Mouse (Mus musculus) forebrain, embryonic 14.5 days (tissue): ENCODE measurements at regions not wholly inside any gene's neighbourhood (a gene's known extent, or its start where the extent isn't known, plus 50 kb on each side); places are given as distances from the start of the nearest gene placed in this dataset.
A peak's percentile ranks its signal among the peaks of the same experiment; 100 is the strongest.

Experiments
- ATAC-seq: fragments of 200-750 bp; cut with Nextera tagmentation; 2 replicates; pipeline ENCODE4 v1.8.0; 2017; ENCODE audit warnings: mild to moderate bottlenecking, moderate library complexity
- DNase-seq: peaks from one replicate; pipeline ENCODE4 v3.0.0-alpha.2; 2015; ENCODE audit warnings: low spot score
- H3K27ac ChIP-seq: fragments of 300-500 bp; sonication (generic); 2 replicates; pipeline ENCODE4 v1.5.1; 2014; ENCODE audit warnings: low read depth, mild to moderate bottlenecking, control low read depth, low read length, moderate library complexity
- H3K27me3 ChIP-seq: fragments of 300-500 bp; sonication (generic); replicated peaks from 2 replicates; pipeline ENCODE4 v1.6.1; 2014; ENCODE audit warnings: low read length, control low read depth, mixed read lengths; ENCODE audit not compliant: control insufficient read depth, insufficient read depth
- H3K36me3 ChIP-seq: fragments of 300-500 bp; sonication (generic); 2 replicates; pipeline ENCODE4 v1.6.1; 2014; ENCODE audit warnings: low read length, control low read depth; ENCODE audit not compliant: control insufficient read depth, insufficient read depth
- H3K4me1 ChIP-seq: fragments of 300-500 bp; sonication (generic); 2 replicates; pipeline ENCODE4 v1.6.1; 2014; ENCODE audit warnings: antibody characterized with exemption, low read length, control low read depth; ENCODE audit not compliant: control insufficient read depth, insufficient read depth
- H3K4me2 ChIP-seq: fragments of 300-500 bp; sonication (generic); 2 replicates; pipeline ENCODE4 v1.6.1; 2014; ENCODE audit warnings: mild to moderate bottlenecking, control low read depth, low read length
- H3K4me3 ChIP-seq: fragments of 300-500 bp; sonication (generic); 2 replicates; pipeline ENCODE4 v1.5.1; 2014; ENCODE audit warnings: low read depth, low read length, control low read depth
- H3K9ac ChIP-seq: fragments of 300-500 bp; sonication (generic); 2 replicates; pipeline ENCODE4 v1.6.1; 2014; ENCODE audit warnings: mild to moderate bottlenecking, low read length, control low read depth, moderate library complexity
- H3K9me3 ChIP-seq: fragments of 300-500 bp; sonication (generic); replicated peaks from 2 replicates; pipeline ENCODE4 v1.6.1; 2016; ENCODE audit warnings: low read length, control low read depth, mixed read lengths; ENCODE audit not compliant: control insufficient read depth
- WGBS: fragments of 180-500 bp; shearing (Covaris S2); extraction: QIAGEN DNeasy Blood & Tissue Kit; methylation state at CpG from one replicate; pipeline ENCODE4 v1.1.7; 2014; 5-methylcytosine and 5-hydroxymethylcytosine counted together

DNA sequence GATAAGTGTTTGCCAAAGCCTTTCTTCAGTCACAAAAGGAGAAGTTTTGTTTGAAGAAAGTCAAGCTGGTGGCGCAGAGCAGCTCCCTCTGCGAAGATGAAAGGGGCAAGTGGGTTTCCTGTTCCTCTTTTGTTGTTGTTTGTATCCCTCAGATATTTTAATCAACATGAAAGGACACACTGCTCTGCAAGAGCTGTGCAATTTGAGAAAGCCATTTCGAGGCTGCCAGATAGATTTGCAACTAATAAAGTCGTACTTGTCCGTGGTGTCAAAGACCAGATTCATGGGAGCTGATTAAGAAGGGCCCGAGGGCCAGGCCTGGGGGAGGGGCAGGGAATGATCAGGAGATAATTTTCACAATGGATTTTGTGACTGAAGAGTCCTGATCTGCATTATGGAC is 177.7 kb downstream of the Pros1 start:
- H3K4me2 ChIP-seq, result no peak overlapping the region
- no peaks in the 10 kb centered on the region for H3K9me3 ChIP-seq
- 2% methylated on average over 6 of the region's 6 CpGs for WGBS
- peak; percentile 41 for DNase-seq
- no peaks in the 10 kb centered on the region for H3K27me3 ChIP-seq
- H3K36me3 ChIP-seq, result no peaks in the 10 kb centered on the region
- H3K9ac ChIP-seq, result no peak overlapping the region
- H3K4me3 ChIP-seq, result no peak overlapping the region
- peak; percentile 16; the same call in 1 of the 2 replicates for ATAC-seq
- H3K4me1 ChIP-seq, result peaks cover 16% of the 10 kb centered on the region
- H3K27ac ChIP-seq, result no peak overlapping the region; the same call in 1 of the 2 replicates

DNA sequence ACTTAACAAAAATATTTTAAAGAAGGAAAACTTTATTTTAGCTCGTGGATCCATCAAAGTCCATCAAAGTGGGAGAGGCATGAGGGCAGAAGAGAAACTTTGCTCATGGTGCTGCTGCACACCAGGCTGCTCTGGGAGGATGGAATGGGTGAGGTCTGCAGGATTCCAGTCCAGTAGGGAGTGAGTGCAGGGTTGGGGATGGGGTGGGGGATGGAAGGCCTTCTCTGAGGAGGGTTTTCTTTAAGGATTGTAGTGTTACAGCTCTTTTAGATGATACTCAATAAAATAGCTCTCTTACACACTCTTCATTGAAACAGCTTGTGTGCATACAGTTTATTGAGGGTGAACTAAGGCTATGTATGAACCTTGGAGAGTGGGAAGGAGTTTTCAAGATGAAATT is 195.0 kb downstream of the Pros1 start:
- ATAC-seq (no peak), DNase-seq (no peak)
- H3K9me3 ChIP-seq, result no peaks in the 10 kb centered on the region
- no peak overlapping the region for H3K9ac ChIP-seq
- no peak overlapping the region for H3K4me2 ChIP-seq
- H3K4me1 ChIP-seq, result no peaks in the 10 kb centered on the region
- no peaks in the 10 kb centered on the region for H3K36me3 ChIP-seq
- 69% methylated on average over 1 of the region's 1 CpGs for WGBS
- H3K27ac ChIP-seq, result no peak overlapping the region
- no peaks in the 10 kb centered on the region for H3K27me3 ChIP-seq
- no peak overlapping the region for H3K4me3 ChIP-seq

DNA sequence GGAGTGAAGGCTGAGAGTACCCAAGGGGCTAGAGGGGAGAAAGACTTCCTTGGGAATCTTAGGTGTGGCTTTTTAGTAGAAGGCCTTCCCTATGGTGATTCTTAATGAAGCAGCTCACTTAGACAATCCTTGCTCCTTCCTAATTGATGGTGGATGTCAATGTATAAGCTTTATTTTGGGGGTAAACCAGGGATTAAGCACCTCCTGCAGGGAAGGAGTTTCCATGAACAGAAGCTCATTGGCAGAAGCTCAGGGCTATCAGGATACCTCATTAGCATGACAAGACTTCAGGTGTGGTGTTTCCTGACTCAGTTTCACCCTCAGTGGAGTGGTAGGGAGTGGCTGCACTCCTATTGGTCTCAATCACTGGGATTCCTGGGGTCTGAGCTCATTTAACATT is 208.8 kb downstream of the Pros1 start:
- Histone ChIP-seq H3K4me1 (no peaks in the 10 kb centered on the region), H3K36me3 (no peaks in the 10 kb centered on the region), H3K9me3 (no peaks in the 10 kb centered on the region), H3K27me3 (no peaks in the 10 kb centered on the region), H3K4me2 (no peak overlapping the region), H3K9ac (no peak overlapping the region), H3K27ac (no peak overlapping the region), H3K4me3 (no peak overlapping the region)
- DNase-seq (no peak), ATAC-seq (no peak)

DNA sequence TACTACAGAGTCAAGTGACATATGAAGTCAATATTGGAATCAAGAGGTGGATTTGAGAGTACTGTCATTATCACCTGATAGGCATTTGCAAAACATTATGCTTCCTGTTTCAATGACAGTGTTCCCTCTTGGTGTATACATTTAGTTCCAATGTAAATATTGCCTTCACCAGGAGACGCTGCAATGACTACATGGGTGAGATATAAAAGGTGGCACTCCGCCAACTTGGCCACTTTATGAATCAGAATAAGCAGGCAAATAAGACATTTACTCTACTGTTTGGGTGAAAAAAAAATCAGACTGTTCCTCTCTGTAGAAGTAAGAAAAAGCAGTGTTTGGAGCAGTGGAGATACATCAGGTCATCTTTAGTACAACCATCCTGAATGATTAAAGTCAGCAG is 215.9 kb downstream of the Pros1 start:
- ATAC-seq (no peak), DNase-seq (no peak)
- Histone ChIP-seq H3K27me3 (no peaks in the 10 kb centered on the region), H3K4me1 (no peaks in the 10 kb centered on the region), H3K9me3 (no peaks in the 10 kb centered on the region), H3K27ac (no peak overlapping the region), H3K9ac (no peak overlapping the region), H3K4me3 (no peak overlapping the region), H3K4me2 (no peak overlapping the region), H3K36me3 (no peaks in the 10 kb centered on the region)
- 87% methylated on average over 2 of the region's 2 CpGs for WGBS

DNA sequence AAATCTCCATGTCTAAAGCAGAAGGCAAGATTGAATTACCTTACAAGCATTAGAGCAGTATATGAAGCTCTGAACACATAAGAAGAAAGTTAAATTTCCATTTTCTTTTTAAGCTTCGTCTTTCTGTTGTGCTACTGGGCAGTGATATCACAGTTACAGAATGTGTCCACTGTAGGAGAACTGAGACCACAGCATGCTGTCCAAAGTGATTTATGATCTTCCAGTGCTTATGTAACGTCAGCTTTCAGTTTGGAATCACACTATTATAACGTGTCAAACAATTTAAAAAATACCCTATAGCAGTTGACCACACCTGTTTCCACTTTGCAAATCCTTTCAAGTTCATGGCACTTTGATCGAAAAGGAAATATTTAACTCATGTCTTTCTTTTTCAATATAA is 221.7 kb downstream of the Pros1 start:
- no peak for ATAC-seq
- H3K27me3 ChIP-seq, result no peaks in the 10 kb centered on the region
- no peak overlapping the region for H3K4me2 ChIP-seq
- no peaks in the 10 kb centered on the region for H3K36me3 ChIP-seq
- DNase-seq, result no peak
- no peaks in the 10 kb centered on the region for H3K9me3 ChIP-seq
- 84% methylated on average over 4 of the region's 4 CpGs for WGBS
- no peaks in the 10 kb centered on the region for H3K4me1 ChIP-seq
- H3K27ac ChIP-seq, result no peak overlapping the region
- no peak overlapping the region for H3K9ac ChIP-seq
- H3K4me3 ChIP-seq, result no peak overlapping the region

DNA sequence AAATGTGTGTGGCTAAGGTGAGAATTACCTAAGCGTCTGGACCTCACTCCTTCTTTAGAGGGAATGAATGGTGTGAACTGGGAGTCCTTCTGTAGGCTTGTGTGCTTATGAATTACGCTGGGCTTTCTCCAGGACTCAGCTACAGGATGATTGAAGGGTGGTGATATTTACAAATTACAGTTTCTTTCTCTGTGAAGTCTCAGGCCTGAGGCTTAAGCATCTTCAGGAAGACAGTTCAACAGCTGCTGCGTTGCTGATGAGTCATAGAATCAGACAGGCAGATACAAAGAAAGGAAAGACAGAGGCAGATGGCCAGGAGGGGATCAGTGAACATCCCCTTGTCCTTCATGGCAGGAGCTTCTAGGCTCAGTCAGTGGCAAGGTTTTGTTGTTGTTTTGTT is 227.3 kb downstream of the Pros1 start:
- ATAC-seq (peak; percentile 77), DNase-seq (peak; percentile 69)
- Histone ChIP-seq H3K27ac (0 out of 2 replicates have a peak overlapping the region, but pooled peaks have one; percentile 21), H3K4me2 (no peak overlapping the region), H3K36me3 (no peaks in the 10 kb centered on the region), H3K4me1 (no peaks in the 10 kb centered on the region; the same call in 1 of the 2 replicates), H3K4me3 (no peak overlapping the region), H3K27me3 (no peaks in the 10 kb centered on the region), H3K9me3 (no peaks in the 10 kb centered on the region), H3K9ac (no peak overlapping the region)
- 50% methylated on average over 3 of the region's 3 CpGs for WGBS

DNA sequence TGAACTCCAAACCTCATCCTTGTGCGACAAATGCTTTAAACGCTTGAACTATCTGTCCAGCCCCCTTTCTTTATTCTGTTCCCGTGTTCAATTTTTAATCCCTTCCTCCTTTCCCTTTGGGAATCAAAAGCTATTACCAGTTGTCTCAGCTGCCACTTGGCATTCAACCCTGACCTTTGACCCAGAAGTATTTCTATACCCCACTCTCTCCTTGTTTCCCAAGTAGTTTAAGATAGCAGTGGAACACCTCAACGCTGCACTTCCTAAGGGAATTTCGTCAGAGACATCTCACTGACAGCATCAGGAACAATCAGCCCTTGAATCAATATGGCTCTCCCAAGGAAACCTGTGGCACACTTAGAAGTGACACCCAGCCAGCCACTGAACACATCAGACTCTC is 229.1 kb downstream of the Pros1 start:
- WGBS, result 39% methylated on average over 5 of the region's 5 CpGs
- H3K9me3 ChIP-seq, result no peaks in the 10 kb centered on the region
- no peaks in the 10 kb centered on the region; the same call in 1 of the 2 replicates for H3K4me1 ChIP-seq
- no peaks in the 10 kb centered on the region for H3K36me3 ChIP-seq
- DNase-seq (no peak), ATAC-seq (no peak)
- no peak overlapping the region for H3K27ac ChIP-seq
- H3K27me3 ChIP-seq, result no peaks in the 10 kb centered on the region
- no peak overlapping the region for H3K9ac ChIP-seq
- H3K4me2 ChIP-seq, result no peak overlapping the region
- H3K4me3 ChIP-seq, result no peak overlapping the region

DNA sequence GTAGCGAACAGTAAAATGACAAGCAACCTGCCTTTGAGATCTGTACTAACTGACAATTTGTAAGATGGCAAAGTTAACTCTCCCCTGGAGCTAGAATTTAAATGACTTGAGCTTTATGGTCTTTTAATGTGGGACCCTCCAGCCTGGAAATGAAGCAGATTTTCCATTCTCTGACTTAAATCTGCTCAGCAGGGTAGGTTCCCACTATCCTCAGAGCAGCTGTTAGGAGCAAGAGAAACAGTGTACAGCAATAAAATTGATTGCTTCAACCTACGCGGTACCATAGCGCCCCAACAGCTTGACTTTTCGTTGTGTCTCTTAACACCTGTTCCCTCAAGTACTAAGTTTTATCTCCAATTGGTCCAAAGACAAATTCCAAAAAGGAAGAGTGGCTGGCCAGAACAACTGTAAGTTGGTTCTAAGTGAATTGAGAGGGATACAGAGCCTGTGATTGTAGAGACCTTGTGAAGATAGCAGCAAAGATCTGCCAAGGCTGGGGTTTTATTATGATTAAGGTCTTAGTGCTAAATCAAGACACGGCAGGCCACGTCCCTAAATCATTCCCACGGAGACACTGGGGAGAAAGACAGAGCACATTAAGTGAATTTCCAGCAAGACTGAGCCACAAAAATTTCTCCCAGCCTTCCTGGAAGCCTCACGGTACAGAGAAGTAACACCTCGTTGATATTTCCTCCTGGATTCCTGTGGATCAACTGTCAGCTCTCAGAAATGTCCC is 230.1 kb downstream of the Pros1 start:
- Histone ChIP-seq H3K27ac (no peak overlapping the region), H3K36me3 (no peaks in the 10 kb centered on the region), H3K4me3 (no peak overlapping the region), H3K4me1 (no peaks in the 10 kb centered on the region; the same call in 1 of the 2 replicates), H3K27me3 (no peaks in the 10 kb centered on the region), H3K4me2 (no peak overlapping the region), H3K9ac (no peak overlapping the region), H3K9me3 (no peaks in the 10 kb centered on the region)
- ATAC-seq (peak; percentile 22; the same call in 1 of the 2 replicates), DNase-seq (peak; percentile 37)
- 78% methylated on average over 10 of the region's 10 CpGs for WGBS

DNA sequence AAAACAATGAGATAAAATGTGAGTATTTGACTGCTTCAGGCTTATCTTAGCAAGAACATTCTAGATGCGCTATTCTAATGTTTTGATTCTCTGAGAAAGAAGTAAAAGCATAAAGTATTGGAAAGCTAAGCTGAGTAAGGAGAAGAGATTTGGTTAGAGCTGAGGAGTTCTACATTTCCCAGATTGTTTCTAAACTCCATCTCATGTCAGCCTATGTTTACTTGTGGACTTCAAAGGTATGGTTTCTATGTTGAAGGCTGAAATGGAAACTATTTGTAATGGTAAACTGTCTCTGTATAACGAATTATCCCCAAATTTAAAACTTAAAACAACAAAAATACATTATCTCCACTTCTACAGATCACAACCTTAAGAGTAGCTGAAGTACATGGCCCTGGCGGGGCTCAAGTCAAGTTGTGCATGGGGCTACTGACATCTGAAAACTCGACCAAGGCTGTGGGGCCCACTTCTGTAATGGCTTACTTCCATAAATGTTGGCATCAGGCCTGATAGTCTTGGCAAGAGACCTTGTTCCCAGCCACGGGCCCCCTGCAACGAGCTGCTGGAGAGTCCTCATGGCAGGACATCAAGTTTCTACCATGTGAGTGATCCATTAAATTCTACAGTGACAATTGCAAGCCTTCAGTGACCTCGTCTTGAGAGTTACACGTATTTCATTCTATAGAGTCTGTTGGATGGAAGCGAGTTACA is 232.1 kb downstream of the Pros1 start:
- Histone ChIP-seq H3K4me2 (no peak overlapping the region), H3K4me3 (no peak overlapping the region), H3K36me3 (no peaks in the 10 kb centered on the region), H3K27me3 (no peaks in the 10 kb centered on the region), H3K9ac (no peak overlapping the region), H3K4me1 (no peaks in the 10 kb centered on the region; the same call in 1 of the 2 replicates), H3K9me3 (no peaks in the 10 kb centered on the region), H3K27ac (no peak overlapping the region)
- no peak for ATAC-seq
- 68% methylated on average over 9 of the region's 9 CpGs for WGBS
- DNase-seq, result peak; percentile 25
